Mouse (Mus musculus): ENCODE measurements around the gene Cbx5. TPM values are rescaled to one million over a fixed set of nuclear protein-coding genes. Genes with fewer than 3 reads are reported as not detected.
A peak's percentile ranks its signal among the peaks of the same experiment; 100 is the strongest.
"Not testable (repeated sequence)": the region's sequence is repeated elsewhere in the genome, so short reads cannot be mapped to it uniquely, and the experiment has no call there.

The Cbx5 gene
- polyA plus RNA-seq, 1 experiment from 2014 or later: 91.8 TPM

DNA sequence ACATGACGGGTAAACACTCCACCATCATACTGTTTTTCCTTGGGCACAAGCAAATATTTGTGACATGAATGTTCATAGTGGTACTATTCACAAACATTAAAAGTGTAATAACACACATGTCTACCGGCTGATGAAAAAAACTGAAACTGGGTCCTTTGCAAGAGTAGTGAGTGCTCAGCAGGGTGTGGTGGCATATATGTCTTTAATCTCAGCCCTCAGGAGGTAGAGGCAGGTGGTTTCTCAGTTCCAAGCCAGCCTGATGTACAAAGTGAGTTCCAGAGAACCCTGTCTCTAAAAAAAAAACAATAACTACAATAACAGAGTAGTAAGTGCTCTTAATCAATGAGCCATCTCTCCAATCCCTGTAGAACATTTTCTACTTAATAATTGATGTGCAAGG is 25.2 kb upstream of the Cbx5 start:
- H3K4me3 ChIP-seq (replicated peaks): no peak overlapping the region
- WGBS: 88% methylated on average over 2 of the region's 2 CpGs
- no peaks in the 10 kb centered on the region for H3K36me3 ChIP-seq
- H3K27ac ChIP-seq: no peak overlapping the region
- no peak for ATAC-seq (ENCODE audit: insufficient read depth, low FRiP score, low read depth)
- no peaks in the 10 kb centered on the region for H3K27me3 ChIP-seq (replicated peaks)
- no peak overlapping the region for H3K9ac ChIP-seq
- no peaks in the 10 kb centered on the region for H3K9me3 ChIP-seq
- H3K4me2 ChIP-seq: no peak overlapping the region
- H3K4me1 ChIP-seq: no peaks in the 10 kb centered on the region

DNA sequence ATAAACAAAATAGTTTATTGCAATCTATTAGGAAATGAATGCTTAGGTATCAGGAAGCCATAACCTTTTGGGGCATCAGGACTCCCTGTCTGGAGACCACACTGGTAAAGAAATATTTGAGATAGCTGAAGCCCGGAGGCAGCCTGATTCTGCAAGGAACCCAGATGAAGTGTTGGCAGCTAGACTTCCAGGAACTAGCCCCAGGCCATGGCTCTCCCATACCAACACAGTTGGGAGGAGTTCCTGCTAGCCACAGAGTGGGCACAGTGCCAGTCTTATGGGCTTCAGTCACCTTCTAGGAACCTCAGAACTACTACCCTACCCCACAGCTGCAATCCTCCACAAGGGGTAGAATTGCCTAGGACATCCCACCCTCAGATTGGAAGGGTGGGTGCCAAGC is 20.4 kb upstream of the Cbx5 start:
- Histone ChIP-seq H3K4me3 (replicated peaks) (no peak overlapping the region), H3K4me1 (peaks cover 12% of the 10 kb centered on the region), H3K9ac (no peak overlapping the region), H3K36me3 (no peaks in the 10 kb centered on the region), H3K9me3 (no peaks in the 10 kb centered on the region), H3K4me2 (no peak overlapping the region), H3K27ac (no peak overlapping the region), H3K27me3 (replicated peaks) (no peaks in the 10 kb centered on the region)
- 65% methylated on average over 1 of the region's 1 CpGs for WGBS
- ATAC-seq (ENCODE audit: insufficient read depth, low FRiP score, low read depth): no peak

DNA sequence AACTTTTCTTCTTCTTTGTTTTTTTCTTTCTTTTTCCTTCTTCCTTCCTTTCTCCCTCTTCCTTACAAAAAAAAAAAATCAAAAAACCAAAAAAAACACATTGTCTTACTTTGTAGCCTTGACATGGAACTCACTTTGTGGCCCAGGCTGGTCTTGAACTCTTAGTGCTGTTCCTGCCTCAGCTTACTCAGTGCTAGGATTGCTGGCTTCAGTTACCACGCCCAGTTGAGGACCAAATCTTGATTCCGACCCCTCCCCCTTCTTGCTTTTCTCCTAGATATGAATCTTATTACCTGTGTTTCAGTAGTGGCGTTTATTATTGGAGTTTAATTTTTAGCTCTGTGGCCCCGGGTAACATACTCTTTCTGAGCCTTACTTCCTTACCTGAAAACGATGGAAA is 19.5 kb upstream of the Cbx5 start:
- Histone ChIP-seq H3K9ac (no peak overlapping the region), H3K27me3 (replicated peaks) (no peaks in the 10 kb centered on the region), H3K9me3 (no peaks in the 10 kb centered on the region), H3K27ac (no peak overlapping the region), H3K4me2 (no peak overlapping the region), H3K36me3 (no peaks in the 10 kb centered on the region), H3K4me3 (replicated peaks) (no peak overlapping the region), H3K4me1 (peaks cover 18% of the 10 kb centered on the region)
- WGBS: 85% methylated on average over 5 of the region's 5 CpGs
- ATAC-seq (ENCODE audit: insufficient read depth, low FRiP score, low read depth): no peak

DNA sequence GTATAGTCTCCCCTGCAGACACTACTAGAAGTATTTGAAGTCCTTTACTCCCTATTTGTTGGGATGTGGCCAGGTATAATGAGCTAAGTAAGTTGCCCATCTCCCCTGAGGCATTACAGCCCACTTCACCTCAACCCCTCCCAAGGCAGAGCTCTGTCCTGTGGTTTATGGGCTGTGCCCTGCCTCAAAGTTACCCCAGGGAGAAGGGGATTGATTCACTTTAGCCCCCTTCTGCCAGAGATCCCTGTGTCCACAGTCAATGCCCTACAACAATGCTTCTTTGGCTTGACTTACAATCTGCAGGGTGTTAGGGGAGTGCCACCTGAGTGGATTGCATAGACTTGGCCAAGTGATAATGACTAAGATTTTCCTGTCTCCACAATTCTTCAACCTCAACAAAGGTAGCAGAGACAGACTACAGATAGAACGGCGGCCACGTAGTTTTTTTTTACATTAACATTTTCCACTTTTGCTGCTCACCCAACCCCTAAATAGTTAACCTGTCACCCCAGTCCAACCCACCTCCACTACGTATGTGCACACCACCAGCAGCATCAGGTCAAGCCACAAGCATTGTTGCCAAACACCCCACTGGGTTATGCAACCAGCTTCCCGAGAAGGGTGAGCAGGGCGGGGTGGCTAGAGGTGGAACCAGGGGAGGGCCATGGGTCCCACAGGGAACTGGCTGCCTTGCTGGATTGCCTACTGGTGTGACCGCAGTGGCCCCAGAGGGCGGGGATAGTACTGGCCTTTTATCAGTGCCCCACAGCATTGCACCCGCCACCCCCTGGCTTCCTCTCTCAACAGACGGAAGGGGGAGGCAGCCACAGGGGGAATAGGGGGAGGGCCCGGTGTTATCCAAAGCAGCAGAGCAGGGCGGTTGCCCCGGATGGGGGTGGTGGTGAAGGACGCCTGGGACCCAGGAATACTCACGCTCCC is 18.4 kb upstream of the Cbx5 start, which contains the start of gene Nfe2:
Gene Nfe2, minus strand, starts transcription at position 614 of the 939 bp plus-strand sequence.
- Histone ChIP-seq H3K27me3 (replicated peaks) (no peaks in the 10 kb centered on the region), H3K27ac (peak within 1 kb of the TSS; percentile 35; the same call in 1 of the 2 replicates), H3K4me1 (peaks cover 18% of the 10 kb centered on the region), H3K9me3 (no peaks in the 10 kb centered on the region), H3K36me3 (no peaks in the 10 kb centered on the region), H3K9ac (no peak within 1 kb of the TSS), H3K4me3 (replicated peaks) (peak within 1 kb of the TSS; percentile 11; the same call in 1 of the 2 replicates), H3K4me2 (peak within 1 kb of the TSS; percentile 50)
- 12% methylated on average over 15 of the region's 15 CpGs for WGBS
- peak; percentile 96 for ATAC-seq (ENCODE audit: insufficient read depth, low FRiP score, low read depth)

DNA sequence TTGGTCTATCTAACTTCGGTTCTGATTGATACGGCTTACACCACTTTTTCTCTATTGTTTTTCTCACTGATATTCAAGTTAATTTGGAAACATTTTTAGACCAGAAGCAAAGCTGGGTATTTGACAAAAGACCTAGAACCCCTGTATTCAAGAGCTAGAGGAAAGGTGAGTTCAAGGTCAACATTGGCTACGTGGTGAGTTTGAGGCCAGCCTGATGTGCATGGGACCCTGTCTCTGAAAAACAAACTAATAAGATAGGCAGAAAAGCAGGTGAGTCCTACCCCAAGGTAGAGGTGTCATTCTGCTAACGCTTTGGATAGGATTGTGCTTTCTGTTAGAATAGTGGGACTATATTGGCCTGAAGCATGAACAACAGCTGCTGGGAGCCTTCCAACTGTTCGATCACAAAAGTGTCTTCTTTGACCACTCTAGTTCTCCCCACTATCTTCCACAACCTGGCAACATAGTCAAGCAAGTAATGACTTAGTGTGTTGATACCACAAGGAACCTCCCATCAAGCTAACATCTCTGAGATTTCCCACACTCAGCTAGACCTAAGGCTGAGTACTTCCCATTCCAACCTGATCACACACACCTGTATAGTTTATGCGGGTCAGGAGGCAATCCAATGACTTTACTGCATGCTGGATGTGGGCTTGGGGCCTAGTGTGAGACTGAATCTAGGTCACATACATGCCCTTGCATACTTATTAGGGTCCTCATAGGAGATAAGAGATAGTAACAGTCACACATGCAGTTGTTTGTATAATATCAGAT is 16.8 kb upstream of the Cbx5 start:
- ATAC-seq (ENCODE audit: insufficient read depth, low FRiP score, low read depth): no peak
- Histone ChIP-seq H3K4me1 (peaks cover 18% of the 10 kb centered on the region), H3K9ac (no peak overlapping the region), H3K4me3 (replicated peaks) (no peak overlapping the region), H3K4me2 (no peak overlapping the region), H3K36me3 (no peaks in the 10 kb centered on the region), H3K27me3 (replicated peaks) (no peaks in the 10 kb centered on the region), H3K9me3 (no peaks in the 10 kb centered on the region), H3K27ac (no peak overlapping the region)
- WGBS: 82% methylated on average over 6 of the region's 6 CpGs

DNA sequence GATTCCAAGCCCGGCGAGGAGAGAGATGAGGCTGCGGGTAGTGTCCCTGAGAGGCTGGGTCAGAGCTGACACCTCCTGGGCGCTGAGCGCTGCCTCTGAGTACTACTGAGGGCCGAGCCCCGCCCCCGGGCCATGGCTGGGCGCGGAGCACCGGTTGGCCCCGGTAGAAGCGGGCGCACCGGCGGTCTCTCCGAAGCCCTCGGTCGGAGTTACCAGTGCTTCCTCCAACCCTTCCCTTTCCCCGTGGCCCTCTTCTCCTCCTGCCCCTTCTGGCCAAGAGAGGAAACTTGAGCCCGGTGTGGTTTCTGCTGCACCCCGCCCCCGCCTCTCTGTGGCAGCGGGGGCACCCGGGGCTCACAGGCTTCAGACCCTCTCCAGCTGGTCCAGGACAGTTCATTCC is 15.6 kb upstream of the Cbx5 start:
- H3K9me3 ChIP-seq: no peaks in the 10 kb centered on the region
- WGBS: under 1% methylated on average over 25 of the region's 25 CpGs

DNA sequence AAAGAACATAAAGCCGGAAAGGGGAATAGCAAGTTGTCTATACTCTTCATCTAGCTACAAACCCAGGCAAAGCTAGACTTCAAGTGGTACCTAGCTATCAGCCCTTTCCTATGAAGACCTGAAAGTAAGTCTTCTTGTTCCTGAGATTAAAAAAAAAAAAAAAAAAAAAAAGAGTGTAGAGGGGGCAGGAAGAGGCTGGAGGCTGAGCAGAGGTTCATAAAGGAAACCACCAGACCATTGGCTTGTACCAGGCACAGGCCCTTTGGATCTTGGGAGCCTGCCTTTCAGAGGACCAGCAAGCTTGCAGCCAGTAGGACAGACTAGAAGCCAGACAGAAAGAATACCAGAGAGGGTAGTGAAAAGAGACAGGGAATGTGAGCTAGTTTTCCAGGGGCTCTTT is 13.7 kb upstream of the Cbx5 start:
- H3K36me3 ChIP-seq: peaks cover 9% of the 10 kb centered on the region
- no peak overlapping the region; the same call in 1 of the 2 replicates for H3K4me3 ChIP-seq (replicated peaks)
- ATAC-seq (ENCODE audit: insufficient read depth, low FRiP score, low read depth): no peak
- no peak overlapping the region for H3K27ac ChIP-seq
- 88% methylated on average over 1 of the region's 1 CpGs for WGBS
- no peak overlapping the region for H3K4me2 ChIP-seq
- no peaks in the 10 kb centered on the region for H3K9me3 ChIP-seq
- no peaks in the 10 kb centered on the region for H3K27me3 ChIP-seq (replicated peaks)
- peaks cover 16% of the 10 kb centered on the region for H3K4me1 ChIP-seq
- no peak overlapping the region for H3K9ac ChIP-seq

More for the DNA sequence above, 15.6 kb upstream of the Cbx5 start:
- Histone ChIP-seq H3K36me3 (no peaks in the 10 kb centered on the region), H3K4me3 (replicated peaks) (peak overlapping the region; percentile 44), H3K9ac (peak overlapping the region; percentile 58; the same call in 1 of the 2 replicates), H3K27ac (peak overlapping the region; percentile 9; the same call in 1 of the 2 replicates), H3K27me3 (replicated peaks) (no peaks in the 10 kb centered on the region), H3K4me2 (peak overlapping the region; percentile 93), H3K4me1 (peaks cover 18% of the 10 kb centered on the region)
- ATAC-seq (ENCODE audit: insufficient read depth, low FRiP score, low read depth): peak; percentile 54; the same call in 1 of the 2 replicates

DNA sequence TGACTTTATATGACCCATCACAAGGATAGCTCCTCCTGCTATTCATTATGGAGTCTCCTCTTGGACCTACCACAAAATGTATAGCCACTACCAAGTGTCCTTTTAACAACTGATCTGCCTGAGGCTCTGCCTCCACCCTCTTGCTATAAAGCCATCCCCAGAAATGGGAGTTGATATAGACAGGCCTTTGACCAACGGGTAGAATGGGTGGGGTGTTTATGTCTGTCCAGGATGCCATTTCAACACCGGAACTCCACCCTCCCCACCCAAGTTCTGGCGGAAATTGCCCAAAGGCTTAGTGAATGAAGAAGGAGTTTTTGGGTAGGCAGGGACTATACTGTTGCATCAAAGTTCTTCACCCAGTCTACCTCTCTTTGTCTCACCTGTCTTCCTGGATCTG is 13.0 kb upstream of the Cbx5 start:
- ATAC-seq (ENCODE audit: insufficient read depth, low FRiP score, low read depth): peak; percentile 30; the same call in 1 of the 2 replicates
- no peak overlapping the region for H3K4me2 ChIP-seq
- H3K9me3 ChIP-seq: no peaks in the 10 kb centered on the region
- H3K36me3 ChIP-seq: peaks cover 16% of the 10 kb centered on the region
- no peaks in the 10 kb centered on the region for H3K27me3 ChIP-seq (replicated peaks)
- no peak overlapping the region for H3K27ac ChIP-seq
- 70% methylated on average over 3 of the region's 3 CpGs for WGBS
- no peak overlapping the region for H3K4me3 ChIP-seq (replicated peaks)
- H3K9ac ChIP-seq: no peak overlapping the region
- H3K4me1 ChIP-seq: peaks cover 11% of the 10 kb centered on the region

DNA sequence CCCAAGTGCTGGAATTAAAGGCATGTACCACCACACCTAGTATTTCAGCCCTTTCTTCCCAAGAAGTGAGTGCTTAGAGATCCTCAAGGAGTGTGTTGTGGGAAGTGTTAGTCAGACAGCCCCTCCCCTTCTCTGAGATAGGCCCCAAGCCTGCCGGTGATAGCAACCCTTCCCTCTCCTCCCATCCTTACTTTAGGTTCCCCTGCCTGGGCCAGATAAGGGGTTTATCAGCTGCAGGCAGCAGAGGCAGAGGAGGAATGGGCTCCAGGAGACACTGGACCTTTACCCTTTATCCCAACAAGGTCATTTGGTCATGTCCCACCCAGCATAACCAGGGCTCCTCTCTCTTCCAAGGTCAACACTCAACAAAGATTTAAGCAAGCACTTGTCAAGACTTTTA is 12.0 kb upstream of the Cbx5 start:
- H3K4me2 ChIP-seq: no peak overlapping the region
- no peaks in the 10 kb centered on the region for H3K27me3 ChIP-seq (replicated peaks)
- H3K9me3 ChIP-seq: no peaks in the 10 kb centered on the region
- 21% methylated on average over 1 of the region's 1 CpGs for WGBS
- H3K4me1 ChIP-seq: peaks cover 11% of the 10 kb centered on the region
- peaks cover 26% of the 10 kb centered on the region for H3K36me3 ChIP-seq
- peak; percentile 72 for ATAC-seq (ENCODE audit: insufficient read depth, low FRiP score, low read depth)
- no peak overlapping the region for H3K27ac ChIP-seq
- no peak overlapping the region for H3K4me3 ChIP-seq (replicated peaks)
- H3K9ac ChIP-seq: no peak overlapping the region

DNA sequence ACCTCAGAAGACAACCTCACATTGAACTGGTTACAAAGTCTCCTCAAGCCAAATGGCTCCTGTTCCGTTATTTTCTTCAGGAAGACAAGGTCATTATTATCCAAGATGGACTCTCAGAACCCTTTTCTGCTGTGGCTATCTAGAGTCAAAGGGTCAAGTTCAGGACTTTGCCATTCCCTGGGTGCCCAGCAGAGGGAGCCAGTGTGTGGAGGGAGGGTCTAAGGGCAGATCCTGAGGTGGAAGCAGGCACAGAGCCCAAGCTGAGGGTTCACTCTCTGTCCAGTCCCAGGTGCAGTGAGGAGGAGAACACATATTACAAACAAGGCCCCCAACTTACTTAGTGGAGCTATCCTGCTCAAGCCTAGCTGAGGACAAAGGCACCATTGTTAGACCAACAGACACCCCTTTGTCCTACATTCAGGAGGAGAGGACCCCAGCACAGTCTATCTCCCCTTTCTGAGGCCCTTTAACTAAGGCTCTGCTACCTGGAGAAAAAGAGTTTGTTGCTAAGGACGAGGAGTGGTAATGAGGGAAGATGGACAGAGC is 10.7 kb upstream of the Cbx5 start:
- H3K27me3 ChIP-seq (replicated peaks): no peaks in the 10 kb centered on the region
- H3K9ac ChIP-seq: no peak overlapping the region
- ATAC-seq (ENCODE audit: insufficient read depth, low FRiP score, low read depth): no peak
- no peak overlapping the region for H3K4me2 ChIP-seq
- H3K9me3 ChIP-seq: no peaks in the 10 kb centered on the region
- peaks cover 8% of the 10 kb centered on the region for H3K4me1 ChIP-seq
- H3K4me3 ChIP-seq (replicated peaks): no peak overlapping the region
- no peak overlapping the region for H3K27ac ChIP-seq
- WGBS: 30% methylated on average over 2 of the region's 2 CpGs
- H3K36me3 ChIP-seq: peaks cover 37% of the 10 kb centered on the region

DNA sequence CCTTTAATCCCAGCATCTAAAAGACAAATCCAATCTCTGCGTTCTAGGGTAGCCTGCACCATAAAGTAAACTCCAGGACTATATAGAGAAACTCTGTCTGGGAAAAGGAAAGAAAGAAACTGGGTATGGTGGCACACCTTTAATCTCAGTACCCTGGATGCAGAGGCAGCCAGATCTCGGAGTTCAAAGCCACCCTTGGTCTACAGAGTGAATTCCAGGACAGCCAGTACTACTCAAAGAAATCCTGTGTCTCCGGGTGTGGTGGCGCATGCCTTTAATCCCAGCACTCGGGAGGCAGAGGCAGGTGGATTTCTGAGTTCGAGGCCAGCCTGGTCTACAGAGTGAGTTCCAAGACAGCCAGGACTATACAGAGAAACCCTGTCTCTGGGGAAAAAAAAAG is 9.9 kb upstream of the Cbx5 start:
- H3K27ac ChIP-seq; H3K4me1 ChIP-seq; H3K4me3 ChIP-seq (replicated peaks); H3K9ac ChIP-seq; H3K4me2 ChIP-seq; ATAC-seq (ENCODE audit: insufficient read depth, low FRiP score, low read depth); H3K27me3 ChIP-seq (replicated peaks); H3K9me3 ChIP-seq: not testable (repeated sequence)
- peaks cover 41% of the 10 kb centered on the region for H3K36me3 ChIP-seq
- 81% methylated on average over 6 of the region's 6 CpGs for WGBS
